Mouse (Mus musculus) midbrain, embryonic 13.5 days (tissue): ENCODE measurements around the gene Atp8b4. TPM values are rescaled to one million over a fixed set of nuclear protein-coding genes. Genes with fewer than 3 reads are reported as not detected.

ENCODE experiments used
- polyA plus RNA-seq: library from polyadenylated mRNA; unstranded; fragments of >200 nt; fragmentation: Nextera tagmentation; extraction: Ambion mirVana; gene quantifications from 2 replicates; pipeline ENCODE4 v1.2.1, GENCODE M21; 2015

Gene Atp8b4
- polyA plus RNA-seq, 1 experiment from 2014 or later = not detected

Other genes starting within 250 kb of the Atp8b4 start
- gene Slc27a2, start 51.7 kb upstream of the Atp8b4 start, polyA plus RNA-seq = 6.0 and 6.5 TPM in 2 replicates
- 0.58 and 0.97 TPM in 2 replicates for gene Hdc, start 118.6 kb upstream of the Atp8b4 start, polyA plus RNA-seq
- gene Gabpb1, start 175.7 kb upstream of the Atp8b4 start, polyA plus RNA-seq = 60.7 and 62.1 TPM in 2 replicates
- 28.6 and 28.7 TPM in 2 replicates for gene Usp8, start 206.7 kb upstream of the Atp8b4 start, polyA plus RNA-seq